Mouse (Mus musculus): ENCODE results near the gene Rnaseh2c.

Rnaseh2c gene

GRCm38 (mm10) chr19:5601752-5602541, at the start of gene Rnaseh2c:
Rnaseh2c (plus strand) TSS chr19:5601873.
- peak; percentile 88 for DNase-seq (ENCODE audit: low read depth, low spot score)

GRCm38 (mm10) chr19:5553802-5554201, 47.9 kb upstream of the Rnaseh2c start:
- DNase-seq (ENCODE audit: low read depth, low spot score), result no peak

- DNase-seq (ENCODE audit: low read depth, low spot score), result no peak
Observed at GRCm38 (mm10) chr19:5554212-5554611, 47.5 kb upstream of the Rnaseh2c start.

DNA sequence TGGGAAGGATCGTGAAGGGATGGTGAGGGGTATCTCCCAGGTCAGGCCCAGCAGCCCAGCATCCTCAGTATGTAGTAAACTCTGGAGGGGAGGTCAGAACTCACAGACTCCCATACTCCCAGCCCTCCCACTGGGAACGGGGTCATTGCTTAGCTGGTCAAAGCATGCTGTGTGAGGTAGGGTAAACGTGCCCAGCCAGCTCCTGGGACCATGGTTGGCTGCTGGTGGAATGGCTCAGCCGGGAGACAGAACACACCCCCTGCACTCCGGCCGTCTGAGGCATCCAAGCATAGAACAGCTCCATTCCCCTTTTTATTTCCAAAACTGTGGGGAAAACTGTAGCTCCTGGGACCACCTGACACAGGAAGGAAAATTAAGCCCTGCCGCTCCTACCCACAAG, 43.5 kb upstream of the Rnaseh2c start:
- DNase-seq (ENCODE audit: low read depth, low spot score), result no peak

- DNase-seq (ENCODE audit: low read depth, low spot score), result no peak
Observed at GRCm38 (mm10) chr19:5558770-5559169, 42.9 kb upstream of the Rnaseh2c start.

DNA sequence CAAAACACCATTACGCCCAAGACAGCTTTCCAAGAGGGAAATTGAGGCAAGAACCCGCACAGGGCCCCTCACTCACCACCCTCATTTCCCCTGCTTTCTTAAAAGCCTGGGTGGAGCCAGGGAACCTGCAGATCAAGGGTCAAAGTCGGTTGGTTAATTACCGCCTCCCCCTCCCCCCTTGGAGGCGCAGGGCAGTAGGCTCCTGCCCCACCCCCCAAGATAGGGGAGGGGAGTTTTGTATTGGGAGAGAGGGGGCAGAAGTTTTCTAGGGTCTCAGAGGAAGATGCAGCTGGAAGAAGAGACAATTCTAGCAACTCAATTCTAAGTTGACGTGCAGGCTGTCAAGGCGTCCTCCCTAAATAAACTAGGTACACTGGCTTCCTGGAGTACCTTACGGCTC, 42.4 kb upstream of the Rnaseh2c start:
- no peak for DNase-seq (ENCODE audit: low read depth, low spot score)

DNA sequence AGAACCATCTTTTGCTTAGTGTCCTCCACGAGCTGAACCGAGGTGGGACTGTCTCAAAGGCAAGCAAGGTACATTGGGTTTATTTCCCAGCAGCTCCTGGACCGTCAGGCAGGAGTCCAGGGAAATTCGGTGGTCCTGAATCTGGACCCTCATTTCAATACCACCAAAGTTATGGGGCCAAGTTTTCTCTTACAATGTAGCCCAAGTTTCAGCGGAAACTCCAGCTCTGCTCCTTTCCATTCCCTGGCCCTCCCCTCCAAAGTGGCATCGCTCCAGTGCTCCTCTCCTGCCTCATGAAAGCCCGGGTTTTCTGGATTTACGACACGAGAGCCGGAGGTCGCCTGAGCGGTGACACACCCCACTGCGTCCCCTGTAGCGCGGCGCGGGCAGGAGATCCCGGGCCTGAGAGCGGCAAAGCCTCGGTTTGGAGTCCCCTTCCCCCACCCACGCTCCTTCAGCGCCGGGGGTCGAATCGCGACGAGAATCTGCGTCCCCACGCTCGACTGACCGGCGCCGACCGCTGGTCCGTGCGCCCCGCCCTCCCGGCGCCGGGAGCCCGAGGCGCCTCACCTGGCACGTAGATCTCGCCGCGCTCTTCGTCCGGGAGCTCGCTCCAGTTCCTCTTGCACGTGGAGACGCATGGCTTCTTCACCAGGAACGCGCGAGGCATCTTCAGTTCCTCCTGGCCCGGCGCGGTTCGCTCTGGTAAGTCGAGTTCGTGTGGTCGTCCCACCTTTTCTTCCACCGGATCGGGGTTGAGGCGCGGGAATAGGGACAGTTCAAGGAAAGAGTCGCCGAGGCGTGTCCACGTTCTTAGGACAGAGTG, 41.8 kb upstream of the Rnaseh2c start:
- DNase-seq (ENCODE audit: low read depth, low spot score), result no peak

- DNase-seq (ENCODE audit: low read depth, low spot score), result no peak
Observed at GRCm38 (mm10) chr19:5560457-5561041, 41.1 kb upstream of the Rnaseh2c start, which contains the start of gene Ovol1. Ovol1 (minus strand) TSS chr19:5560646.

- no peak for DNase-seq (ENCODE audit: low read depth, low spot score)
Observed at GRCm38 (mm10) chr19:5561252-5561790, 40.4 kb upstream of the Rnaseh2c start.

DNA sequence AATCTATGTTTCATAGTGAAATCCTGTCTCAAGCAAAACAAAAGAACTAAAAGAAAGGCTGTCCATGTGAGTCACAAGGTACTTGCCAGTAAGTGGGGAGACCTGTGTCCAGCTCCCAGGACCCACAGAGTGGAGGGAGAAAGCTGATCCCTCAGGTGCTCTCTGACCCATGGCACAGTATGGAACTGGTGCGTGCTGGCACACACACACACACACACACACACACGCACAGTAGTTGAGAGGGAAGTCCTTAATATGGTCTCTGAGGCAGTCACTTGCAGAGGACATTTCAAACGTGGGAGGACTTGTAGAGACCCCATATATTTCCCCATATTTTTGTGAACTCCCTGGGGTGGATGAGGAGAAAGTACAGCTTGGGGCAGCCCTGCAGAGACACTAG, 39.8 kb upstream of the Rnaseh2c start:
- DNase-seq (ENCODE audit: low read depth, low spot score), result no peak

- no peak for DNase-seq (ENCODE audit: low read depth, low spot score)
Observed at GRCm38 (mm10) chr19:5562776-5563175, 38.9 kb upstream of the Rnaseh2c start.

- no peak for DNase-seq (ENCODE audit: low read depth, low spot score)
Observed at GRCm38 (mm10) chr19:5566316-5566715, 35.4 kb upstream of the Rnaseh2c start.

- DNase-seq (ENCODE audit: low read depth, low spot score), result no peak
Observed at GRCm38 (mm10) chr19:5567180-5567533, 34.5 kb upstream of the Rnaseh2c start.

GRCm38 (mm10) chr19:5567534-5568469, 33.9 kb upstream of the Rnaseh2c start, which contains the start of gene Ap5b1:
Ap5b1 (plus strand) TSS chr19:5568025.
- peak; percentile 89 for DNase-seq (ENCODE audit: low read depth, low spot score)

DNA sequence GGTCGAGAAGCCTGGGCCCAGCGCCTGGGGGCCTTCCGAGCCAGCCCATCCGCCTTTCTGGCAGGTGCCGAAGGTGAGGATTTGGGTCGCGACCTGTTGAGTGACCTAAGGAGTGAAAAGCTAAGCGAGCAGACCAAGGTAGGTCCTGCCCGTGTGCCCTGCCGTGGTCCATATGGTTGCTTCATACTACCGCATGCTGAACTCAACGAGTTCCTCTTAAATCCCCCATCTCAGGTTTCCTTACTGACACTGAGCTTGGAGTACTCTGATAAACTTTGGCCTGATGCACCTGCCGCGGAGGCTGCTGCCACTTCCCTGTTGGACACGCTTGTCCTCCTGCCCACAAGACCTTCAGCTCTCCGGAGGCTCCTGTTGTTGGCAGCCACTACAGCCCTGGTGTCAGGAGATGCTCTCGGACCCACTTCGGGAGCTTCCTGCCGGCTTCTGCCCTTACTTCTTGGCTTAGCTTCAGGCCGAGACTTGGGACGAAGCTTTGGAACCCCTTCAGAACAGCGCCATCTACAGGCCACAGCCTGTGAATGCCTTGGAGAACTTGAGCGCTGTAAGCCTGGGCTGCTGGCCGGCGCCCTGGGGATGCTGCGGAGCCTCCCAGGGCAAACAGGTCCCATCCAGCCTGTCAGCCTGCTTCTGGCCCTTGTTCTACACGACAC, 33.1 kb upstream of the Rnaseh2c start:
- DNase-seq (ENCODE audit: low read depth, low spot score), result peak; percentile 92

DNA sequence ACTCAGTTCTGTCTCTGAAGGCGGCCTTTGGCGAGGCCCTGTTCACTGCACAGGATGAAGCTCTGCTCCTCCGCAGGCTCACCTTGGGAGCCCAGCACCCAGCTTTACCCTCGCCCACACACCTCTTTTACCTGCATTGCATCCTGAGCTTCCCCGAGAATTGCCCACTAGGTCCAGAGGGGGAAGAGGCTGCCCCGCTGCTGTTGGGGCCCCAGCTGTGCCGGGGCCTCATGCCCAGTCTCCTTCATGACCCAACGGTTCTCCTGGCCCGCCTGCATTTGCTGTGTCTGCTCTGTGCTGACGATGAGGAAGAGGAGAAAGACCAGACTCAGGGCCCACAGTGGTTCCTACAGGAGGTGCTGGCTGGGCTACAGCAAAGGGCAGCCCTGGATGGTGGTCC, 32.2 kb upstream of the Rnaseh2c start:
- DNase-seq (ENCODE audit: low read depth, low spot score), result no peak

DNA sequence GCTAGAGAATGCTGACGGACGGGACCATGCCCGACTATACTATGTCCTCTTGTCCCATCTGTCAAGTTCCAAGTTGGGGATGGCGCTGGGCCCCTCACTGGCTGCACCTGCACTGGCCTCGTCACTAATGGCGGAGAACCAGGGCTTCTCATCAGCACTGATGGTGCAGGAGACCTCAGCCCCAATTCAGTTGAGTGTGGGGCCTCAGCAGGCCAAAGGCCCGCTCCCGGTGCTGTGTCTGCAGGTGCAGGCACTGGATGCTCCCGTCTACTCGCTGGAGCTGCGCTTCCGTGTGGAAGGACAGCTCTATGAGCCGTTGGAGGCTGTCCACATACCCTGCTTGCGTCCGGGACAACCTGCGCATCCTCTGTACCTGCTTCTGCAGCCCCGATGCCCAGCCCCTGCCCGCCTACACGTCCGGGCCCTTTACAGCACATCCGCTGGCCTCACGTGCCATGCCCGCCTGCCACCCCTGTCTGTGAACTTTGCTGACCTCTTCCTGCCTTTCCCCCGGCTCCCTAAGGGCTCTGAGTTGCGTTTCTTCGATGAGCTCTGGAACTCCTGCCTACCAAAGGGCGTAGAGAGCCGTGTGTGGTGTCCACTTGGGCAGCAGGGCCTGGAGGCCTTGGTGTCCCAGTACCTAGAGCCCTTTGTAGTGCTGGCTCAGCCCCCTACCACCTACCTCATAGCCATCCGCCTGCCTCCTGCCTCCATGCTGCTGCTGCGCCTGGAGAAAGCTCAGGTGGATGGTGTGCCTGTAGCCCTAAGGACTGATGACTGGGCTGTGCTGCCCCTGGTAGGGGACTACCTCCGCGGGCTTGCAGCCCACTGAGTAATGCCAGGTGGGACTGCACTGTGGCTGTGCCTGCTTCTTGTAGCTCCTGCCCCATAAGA, 31.1 kb upstream of the Rnaseh2c start:
- DNase-seq (ENCODE audit: low read depth, low spot score), result no peak

GRCm38 (mm10) chr19:5571831-5572230, 29.8 kb upstream of the Rnaseh2c start:
- DNase-seq (ENCODE audit: low read depth, low spot score), result no peak

All from 3T3-L1 (cell line).